Mouse (Mus musculus) stomach, adult 2 months (tissue): ENCODE measurements around the gene Plekha8. TPM values are rescaled to one million over a fixed set of nuclear protein-coding genes. Genes with fewer than 3 reads are reported as not detected.

ENCODE experiments used
- polyA plus RNA-seq: library from polyadenylated mRNA; depleted of rRNA; stranded (reverse); fragments of >200 nt; gene quantifications from 2 replicates; pipeline ENCODE4 v1.2.3, GENCODE M21; 2012; rRNA removed

Gene Plekha8
- polyA plus RNA-seq, result 1.8 TPM in 2 replicates

DNA sequence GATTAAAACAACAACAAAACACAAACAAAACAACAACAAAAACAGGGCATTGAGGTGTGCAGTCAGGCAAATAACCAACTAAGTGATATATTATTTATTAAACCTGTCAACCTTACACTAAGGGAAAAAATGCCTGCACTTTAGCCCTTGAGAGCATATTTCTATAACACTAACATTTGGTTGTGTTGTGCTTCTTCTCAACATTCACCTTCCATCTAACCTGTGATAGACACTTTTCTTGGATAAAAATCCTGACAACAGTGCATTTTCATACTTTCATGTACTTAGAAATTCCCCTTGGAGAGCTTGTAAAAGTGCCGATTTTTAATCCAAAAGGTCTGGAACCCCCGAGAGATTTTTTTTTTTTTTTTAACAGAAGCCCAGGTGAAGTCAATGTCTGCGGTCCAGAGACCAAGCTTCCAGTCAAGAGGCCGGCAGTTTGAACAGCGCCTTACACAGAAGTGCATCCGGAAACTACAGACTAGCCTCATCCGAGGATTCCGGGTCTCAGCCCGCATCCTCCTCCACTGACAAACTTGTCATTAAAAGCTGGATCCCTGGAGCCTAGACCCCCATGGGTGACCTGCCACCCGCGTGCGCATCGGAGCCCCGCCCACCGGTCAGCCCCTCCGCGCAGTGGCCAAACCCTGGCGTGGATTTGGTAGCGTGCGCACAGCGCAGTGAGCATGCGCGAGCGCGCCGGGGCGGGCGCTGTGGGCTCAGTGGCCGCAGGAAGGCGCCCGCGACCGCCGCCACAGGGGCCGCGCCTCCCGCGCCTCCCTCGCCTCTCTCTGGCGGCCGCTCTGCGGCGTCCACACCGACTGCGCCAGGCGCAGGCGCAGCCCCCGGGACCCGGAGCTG lies at the start of gene Plekha8:
Plekha8 (plus strand) TSS at position 643 of the 861 bp plus-strand sequence.

DNA sequence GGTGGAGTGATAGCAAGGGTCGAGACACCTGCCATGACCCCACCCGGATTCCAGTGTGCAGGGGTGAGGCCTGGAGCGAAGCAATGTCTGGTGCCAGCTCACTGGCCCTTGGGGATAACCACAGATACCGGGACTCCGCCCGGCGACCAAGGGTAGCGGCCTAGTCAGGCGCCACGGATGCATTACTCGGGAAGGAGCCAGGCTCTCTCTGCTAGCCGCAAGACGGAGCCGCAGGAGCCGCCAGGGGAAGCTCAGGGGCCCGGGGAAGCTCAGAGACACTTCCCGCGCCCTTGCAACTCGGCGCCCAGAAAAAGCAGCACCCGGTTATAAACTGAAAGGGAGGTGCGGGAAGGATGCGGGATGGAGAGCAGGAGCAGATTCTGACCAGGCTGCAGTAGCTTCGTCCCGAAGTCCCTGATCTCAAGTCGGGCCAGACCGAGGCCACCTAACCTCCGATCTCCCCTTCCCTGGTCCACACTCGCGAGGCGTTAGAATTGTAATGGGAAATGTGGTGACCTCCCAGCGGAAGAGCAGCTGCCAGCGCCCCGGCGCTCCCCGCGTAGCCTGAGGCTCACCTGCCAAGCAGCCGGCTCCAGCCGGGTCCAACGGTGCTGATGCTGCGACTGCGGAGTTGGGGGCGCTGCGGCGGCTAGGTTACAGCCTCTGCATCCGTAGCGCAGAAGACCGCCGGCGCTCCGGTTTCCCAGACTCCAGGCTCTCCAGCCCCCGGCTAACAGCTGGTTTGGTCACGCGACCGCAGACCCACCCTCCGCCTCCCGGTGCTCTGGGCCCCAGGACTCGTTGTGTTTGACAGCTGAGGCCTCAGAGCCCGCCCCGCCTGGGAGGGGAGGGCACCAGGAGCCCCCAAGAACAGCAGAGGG lies 29.0 kb upstream of the Plekha8 start, which contains the start of gene Scrn1:
Scrn1 (minus strand) TSS at position 825 of the 881 bp plus-strand sequence.

DNA sequence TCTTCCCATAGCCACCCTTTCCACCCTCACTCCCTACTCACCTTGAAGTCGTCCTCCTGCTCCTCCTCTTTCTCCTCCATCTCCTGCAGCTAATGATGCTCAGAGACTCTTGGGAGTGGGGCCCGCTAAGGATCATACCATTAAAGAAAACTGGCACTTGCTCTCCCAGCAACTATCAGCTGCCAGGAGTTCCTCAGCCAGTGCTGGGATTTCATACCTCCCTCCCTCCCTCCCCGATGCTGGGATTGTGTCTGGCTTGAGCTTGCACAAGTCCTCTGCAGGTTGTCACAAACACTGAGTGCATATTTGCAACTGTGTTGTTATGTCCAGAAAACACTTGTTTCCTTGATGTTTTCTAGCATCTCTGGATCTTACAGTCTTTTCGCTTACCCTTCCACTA lies 2.3 kb downstream of the Plekha8 start, which contains the start of gene Fkbp14:
Fkbp14 (minus strand) TSS at position 101 of the 400 bp plus-strand sequence.

DNA sequence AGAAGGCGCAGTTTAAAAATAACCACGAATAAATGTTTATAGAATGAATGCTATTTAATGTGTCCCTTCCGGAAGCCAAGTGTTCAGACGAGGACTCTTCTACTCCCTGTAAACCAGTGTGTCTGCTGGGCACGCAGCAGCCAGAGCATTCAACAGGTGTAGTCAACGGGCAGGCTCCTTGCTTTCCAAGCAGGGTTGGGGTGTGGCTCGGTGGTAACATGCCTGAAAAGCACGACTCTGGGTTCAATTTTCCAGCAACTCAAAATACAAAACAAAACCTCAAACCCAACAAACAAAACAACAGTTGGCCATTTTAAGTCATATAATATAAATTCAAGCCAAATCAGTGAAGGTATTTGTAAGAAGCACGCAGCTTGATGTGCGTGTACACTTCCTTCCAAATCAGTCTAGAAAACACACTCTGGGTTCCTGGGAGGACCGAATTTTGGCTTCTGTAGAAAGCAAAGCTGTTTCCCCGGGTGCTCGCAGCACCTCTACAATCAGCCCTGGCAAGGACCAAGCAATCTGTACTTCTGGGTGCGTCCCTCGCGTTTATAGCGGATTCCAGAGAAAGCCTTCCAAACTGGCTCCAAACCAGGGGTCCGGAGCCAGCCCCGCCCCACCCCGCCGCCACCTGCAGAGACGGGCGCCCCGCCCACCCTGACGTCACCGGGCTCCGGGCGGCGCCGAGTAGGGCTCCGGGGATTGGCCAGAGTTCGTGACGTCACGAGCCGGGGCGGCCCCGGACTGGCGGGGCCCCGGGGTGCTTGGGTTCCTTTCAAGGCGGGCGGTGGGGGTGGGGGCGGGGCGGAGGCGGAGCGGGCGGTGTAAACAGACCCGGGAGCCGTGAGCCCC lies 86.2 kb downstream of the Plekha8 start, which contains the start of gene Mturn:
Mturn (plus strand) TSS at position 734 of the 855 bp plus-strand sequence.

Other genes with a start within 250 kb of the Plekha8 start
- gene Wipf3, start 165.5 kb upstream of the Plekha8 start, polyA plus RNA-seq, result 0.60 and 0.74 TPM in 2 replicates
- gene Scrn1, start 28.6 kb upstream of the Plekha8 start, polyA plus RNA-seq, result 0.56 and 0.97 TPM in 2 replicates
- 0.58 and 0.62 TPM in 2 replicates for gene Fkbp14, start 2.2 kb downstream of the Plekha8 start, polyA plus RNA-seq
- gene Mturn, start 86.5 kb downstream of the Plekha8 start, polyA plus RNA-seq, result 4.0 and 6.0 TPM in 2 replicates
- gene Znrf2, start 221.8 kb downstream of the Plekha8 start, polyA plus RNA-seq, result 11.4 and 11.6 TPM in 2 replicates